Mouse (Mus musculus) adrenal gland, postnatal 25 days (tissue): ENCODE measurements around the gene Daw1. TPM values are rescaled to one million over a fixed set of nuclear protein-coding genes. Genes with fewer than 3 reads are reported as not detected.

Source experiments
- DNase-seq: peaks from one replicate; pipeline ENCODE4 v3.0.0; 2021; ENCODE audit warnings: mixed read lengths
- long read RNA-seq: library from polyadenylated mRNA; stranded (forward); transcript quantifications from one replicate; pipeline ENCODE4 v2.0.0, GENCODE M21; 2021
- total RNA-seq: library from RNA; stranded (reverse); gene quantifications from 2 replicates; pipeline ENCODE4 v1.2.3, GENCODE M21; 2021

Daw1 gene
- total RNA-seq, result not detected in 2 replicates
- long read RNA-seq, result 0 reads

- DNase-seq, result peak; percentile 63
Measured at GRCm38 (mm10) chr1:83159603-83160002, at the start of gene Daw1. TSS of gene Daw1 (plus strand) at chr1:83159752.

GRCm38 (mm10) chr1:83110992-83111391 lies 48.6 kb upstream of the Daw1 start:
- no peak for DNase-seq

GRCm38 (mm10) chr1:83111726-83112125 lies 47.8 kb upstream of the Daw1 start:
- DNase-seq, result no peak

- no peak for DNase-seq
Measured at GRCm38 (mm10) chr1:83116447-83117137, 43.0 kb upstream of the Daw1 start, which contains the start of gene Ccl20. TSS of gene Ccl20 (plus strand) at chr1:83116766.

GRCm38 (mm10) chr1:83117217-83117616 lies 42.3 kb upstream of the Daw1 start:
- no peak for DNase-seq

GRCm38 (mm10) chr1:83117661-83118060 lies 41.9 kb upstream of the Daw1 start:
- DNase-seq, result no peak

- DNase-seq, result no peak
Measured at GRCm38 (mm10) chr1:83119903-83120302, 39.6 kb upstream of the Daw1 start.

GRCm38 (mm10) chr1:83120312-83120711 lies 39.2 kb upstream of the Daw1 start:
- DNase-seq, result no peak

- no peak for DNase-seq
Measured at GRCm38 (mm10) chr1:83123201-83123600, 36.4 kb upstream of the Daw1 start.

- DNase-seq, result no peak
Measured at GRCm38 (mm10) chr1:83135829-83136228, 23.7 kb upstream of the Daw1 start.

- no peak for DNase-seq
Measured at GRCm38 (mm10) chr1:83137847-83138246, 21.7 kb upstream of the Daw1 start.

- DNase-seq, result no peak
Measured at GRCm38 (mm10) chr1:83138721-83139120, 20.8 kb upstream of the Daw1 start.

- no peak for DNase-seq
Measured at GRCm38 (mm10) chr1:83141510-83141909, 18.0 kb upstream of the Daw1 start.

- DNase-seq, result no peak
Measured at GRCm38 (mm10) chr1:83142055-83142454, 17.5 kb upstream of the Daw1 start.

- DNase-seq, result no peak
Measured at GRCm38 (mm10) chr1:83146547-83146946, 13.0 kb upstream of the Daw1 start.

GRCm38 (mm10) chr1:83150227-83150626 lies 9.3 kb upstream of the Daw1 start:
- no peak for DNase-seq

- DNase-seq, result no peak
Measured at GRCm38 (mm10) chr1:83152961-83153360, 6.6 kb upstream of the Daw1 start.

GRCm38 (mm10) chr1:83156876-83157275 lies 2.7 kb upstream of the Daw1 start:
- DNase-seq, result no peak

GRCm38 (mm10) chr1:83161658-83162057 lies 2.1 kb downstream of the Daw1 start:
- DNase-seq, result no peak

- DNase-seq, result no peak
Measured at GRCm38 (mm10) chr1:83164027-83164426, 4.5 kb downstream of the Daw1 start.

GRCm38 (mm10) chr1:83169158-83169557 lies 9.6 kb downstream of the Daw1 start:
- DNase-seq, result no peak

GRCm38 (mm10) chr1:83175985-83176384 lies 16.4 kb downstream of the Daw1 start:
- DNase-seq, result no peak

- DNase-seq, result no peak
Measured at GRCm38 (mm10) chr1:83179531-83179930, 20.0 kb downstream of the Daw1 start.

GRCm38 (mm10) chr1:83181418-83181817 lies 21.9 kb downstream of the Daw1 start:
- DNase-seq, result no peak

GRCm38 (mm10) chr1:83187154-83187553 lies 27.6 kb downstream of the Daw1 start:
- peak; percentile 55 for DNase-seq
